Mouse (Mus musculus): ENCODE results near the gene Sfi1.
"Not testable (repeated sequence)": the region's sequence is repeated elsewhere in the genome, so short reads cannot be mapped to it uniquely, and the experiment has no call there.

GRCm38 (mm10) chr11:3173425-3174318 lies 19.6 kb downstream of the Sfi1 start:
- TF ChIP-seq CTCF (conservative IDR thresholded peaks at IDR 0.05 in 1 of 2, IDR thresholded peaks at IDR 0.05 in 1 of 2; ENCODE audit: low read depth in 2 of 2, low read length in 2 of 2); EP300 (IDR thresholded peaks at IDR 0.05; ENCODE audit: low read length); TCF12 (IDR thresholded peaks at IDR 0.05; ENCODE audit: low read depth, low read length); E2F4 (IDR thresholded peaks at IDR 0.05; ENCODE audit: insufficient replicate concordance, low read depth, low read length); KAT2A (IDR thresholded peaks at IDR 0.05; ENCODE audit: insufficient replicate concordance, low read length); ZC3H11A (IDR thresholded peaks at IDR 0.05; ENCODE audit: low read depth, low read length); TBP (conservative IDR thresholded peaks at IDR 0.05; ENCODE audit: low read depth, low read length): not testable (repeated sequence)
